Mouse (Mus musculus): ENCODE measurements around the gene Tcte3. TPM values are rescaled to one million over a fixed set of nuclear protein-coding genes. Genes with fewer than 3 reads are reported as not detected.

Tcte3 gene
- total RNA-seq (2023): not detected

GRCm38 (mm10) chr17:15041175-15041729 is at the start of gene Tcte3, which contains the start of the genes Ermard and Gm3448:
Tcte3 (minus strand) TSS chr17:15041488.
Ermard (plus strand) TSS chr17:15041208.
Gm3448 (minus strand) TSS chr17:15041537.

GRCm38 (mm10) chr17:15009706-15010413 is 31.4 kb downstream of the Tcte3 start, which contains the start of gene Gm3435:
Gm3435 (plus strand) TSS chr17:15010176.

GRCm38 (mm10) chr17:14978362-14979038 is 62.8 kb downstream of the Tcte3 start, which contains the start of the genes 9030025P20Rik and Gm3417:
9030025P20Rik (plus strand) TSS chr17:14978468.
Gm3417 (minus strand) TSS chr17:14978790.

Other genes with a start within 250 kb of the Tcte3 start
- gene Wdr27, start 98.3 kb downstream of the Tcte3 start, total RNA-seq (2023): 0.80 TPM
- gene 1600012H06Rik, start 98.3 kb downstream of the Tcte3 start, total RNA-seq (2023): 21.1 TPM
- gene Phf10, start 80.2 kb downstream of the Tcte3 start, total RNA-seq (2023): 28.0 TPM
- gene 9030025P20Rik, start 63.0 kb downstream of the Tcte3 start, total RNA-seq (2023): 23.0 TPM
- gene Gm3417, start 62.7 kb downstream of the Tcte3 start, total RNA-seq (2023): not detected
- 6.4 TPM for gene Gm3435, start 31.3 kb downstream of the Tcte3 start, total RNA-seq (2023)
- 139 TPM for gene Ermard, start 280 bp downstream of the Tcte3 start, total RNA-seq (2023)
- gene Gm3448, start within 50 bp of the Tcte3 start, total RNA-seq (2023): 8.3 TPM

All from CD8-positive naive resting alpha-beta T cell, adult 57 days (primary cell).